Mouse (Mus musculus) heart, embryonic 13.5 days (tissue): Measurements from ENCODE around the gene Pitpnm1. TPM values are rescaled to one million over a fixed set of nuclear protein-coding genes. Genes with fewer than 3 reads are reported as not detected.

Experiments
- ATAC-seq: fragments of 200-750 bp; cut with Nextera tagmentation; 2 replicates; pipeline ENCODE4 v1.8.0; 2017; ENCODE audit warnings: moderate TSS enrichment; ENCODE audit not compliant: insufficient number of reproducible peaks, low FRiP score, low TSS enrichment; ENCODE audit errors: extremely low read depth
- H3K27ac ChIP-seq: fragments of 300-500 bp; sonication (generic); replicated peaks from 2 replicates; pipeline ENCODE4 v1.5.1; 2015; ENCODE audit warnings: moderate library complexity, mild to moderate bottlenecking, inconsistent platforms
- H3K27me3 ChIP-seq: fragments of 300-500 bp; sonication (generic); replicated peaks from 2 replicates; pipeline ENCODE4 v1.6.1; 2015; ENCODE audit warnings: mild to moderate bottlenecking, inconsistent platforms
- H3K36me3 ChIP-seq: fragments of 300-500 bp; sonication (generic); 2 replicates; pipeline ENCODE4 v1.6.1; 2015; ENCODE audit warnings: mild to moderate bottlenecking, inconsistent platforms
- H3K4me1 ChIP-seq: fragments of 300-500 bp; sonication (generic); 2 replicates; pipeline ENCODE4 v1.6.1; 2015; ENCODE audit warnings: inconsistent platforms
- H3K4me2 ChIP-seq: fragments of 300-500 bp; sonication (generic); 2 replicates; pipeline ENCODE4 v1.6.1; 2015; ENCODE audit warnings: inconsistent platforms, mild to moderate bottlenecking, moderate library complexity
- H3K4me3 ChIP-seq: fragments of 300-500 bp; sonication (generic); 2 replicates; pipeline ENCODE4 v1.5.1; 2015; ENCODE audit warnings: moderate library complexity, mild to moderate bottlenecking, inconsistent platforms
- H3K9ac ChIP-seq: fragments of 300-500 bp; sonication (generic); 2 replicates; pipeline ENCODE4 v1.6.1; 2015; ENCODE audit warnings: inconsistent platforms, mild to moderate bottlenecking, moderate library complexity
- H3K9me3 ChIP-seq: fragments of 300-500 bp; sonication (generic); 2 replicates; pipeline ENCODE4 v1.6.1; 2016; ENCODE audit warnings: inconsistent platforms
- WGBS: fragments of 180-500 bp; shearing (Covaris S2); methylation state at CpG from one replicate; pipeline ENCODE4 v1.1.7; 2015; ENCODE audit warnings: mixed read lengths; 5-methylcytosine and 5-hydroxymethylcytosine counted together
- polyA plus RNA-seq: library from polyadenylated mRNA; unstranded; fragments of >200 nt; fragmentation: Nextera tagmentation; extraction: Ambion mirVana; gene quantifications from 2 replicates; pipeline ENCODE4 v1.2.1, GENCODE M21; 2015

Pitpnm1 gene
- polyA plus RNA-seq, 1 experiment from 2014 or later = 18.2 TPM

- H3K4me3 ChIP-seq = no peak overlapping the region
- ATAC-seq = no peak
- H3K27me3 ChIP-seq = peaks cover 60% of the 10 kb centered on the region
- H3K9ac ChIP-seq = no peak overlapping the region
- no peaks in the 10 kb centered on the region for H3K36me3 ChIP-seq
- H3K4me1 ChIP-seq = peaks cover 13% of the 10 kb centered on the region
- no peaks in the 10 kb centered on the region for H3K9me3 ChIP-seq
- H3K4me2 ChIP-seq = no peak overlapping the region
- 86% methylated on average over 15 of the region's 15 CpGs for WGBS
- H3K27ac ChIP-seq = no peak overlapping the region
These were observed 13.6 kb upstream of the Pitpnm1 start for GRCm38 (mm10) chr19:4086156-4086555.

GRCm38 (mm10) chr19:4087090-4087489 lies 12.7 kb upstream of the Pitpnm1 start:
- 66% methylated on average over 5 of the region's 5 CpGs for WGBS
- Histone ChIP-seq H3K4me2 (no peak overlapping the region), H3K9me3 (no peaks in the 10 kb centered on the region), H3K36me3 (no peaks in the 10 kb centered on the region), H3K9ac (no peak overlapping the region), H3K27me3 (peaks cover 57% of the 10 kb centered on the region), H3K4me3 (no peak overlapping the region), H3K4me1 (peaks cover 13% of the 10 kb centered on the region), H3K27ac (0 out of 2 replicates have a peak overlapping the region, but pooled peaks have one; percentile 2)
- ATAC-seq = no peak

GRCm38 (mm10) chr19:4088146-4088545 lies 11.7 kb upstream of the Pitpnm1 start:
- no peak overlapping the region for H3K9ac ChIP-seq
- H3K27me3 ChIP-seq = peaks cover 52% of the 10 kb centered on the region
- WGBS = 47% methylated on average over 5 of the region's 5 CpGs
- no peak overlapping the region for H3K4me2 ChIP-seq
- H3K4me3 ChIP-seq = no peak overlapping the region
- no peaks in the 10 kb centered on the region for H3K36me3 ChIP-seq
- peaks cover 13% of the 10 kb centered on the region for H3K4me1 ChIP-seq
- no peak for ATAC-seq
- H3K9me3 ChIP-seq = no peaks in the 10 kb centered on the region
- no peak overlapping the region for H3K27ac ChIP-seq

GRCm38 (mm10) chr19:4089128-4089527 lies 10.7 kb upstream of the Pitpnm1 start:
- 72% methylated on average over 6 of the region's 6 CpGs for WGBS
- no peak overlapping the region for H3K4me2 ChIP-seq
- no peak overlapping the region for H3K27ac ChIP-seq
- H3K9me3 ChIP-seq = no peaks in the 10 kb centered on the region
- ATAC-seq = no peak
- no peaks in the 10 kb centered on the region for H3K36me3 ChIP-seq
- H3K27me3 ChIP-seq = peaks cover 42% of the 10 kb centered on the region
- H3K4me1 ChIP-seq = peaks cover 10% of the 10 kb centered on the region
- H3K9ac ChIP-seq = no peak overlapping the region
- H3K4me3 ChIP-seq = no peak overlapping the region

GRCm38 (mm10) chr19:4090446-4090845 lies 9.4 kb upstream of the Pitpnm1 start:
- Histone ChIP-seq H3K4me1 (peaks cover 10% of the 10 kb centered on the region), H3K27ac (no peak overlapping the region), H3K27me3 (peaks cover 31% of the 10 kb centered on the region), H3K9me3 (no peaks in the 10 kb centered on the region), H3K9ac (no peak overlapping the region), H3K36me3 (no peaks in the 10 kb centered on the region), H3K4me3 (no peak overlapping the region), H3K4me2 (no peak overlapping the region)
- no peak for ATAC-seq
- 72% methylated on average over 3 of the region's 3 CpGs for WGBS

- no peaks in the 10 kb centered on the region for H3K9me3 ChIP-seq
- no peak overlapping the region for H3K27ac ChIP-seq
- peaks cover 23% of the 10 kb centered on the region for H3K27me3 ChIP-seq
- ATAC-seq = no peak
- no peak overlapping the region for H3K9ac ChIP-seq
- peaks cover 15% of the 10 kb centered on the region for H3K4me1 ChIP-seq
- H3K4me2 ChIP-seq = no peak overlapping the region
- H3K4me3 ChIP-seq = no peak overlapping the region
- no peaks in the 10 kb centered on the region for H3K36me3 ChIP-seq
- 47% methylated on average over 2 of the region's 2 CpGs for WGBS
These were observed 8.4 kb upstream of the Pitpnm1 start for GRCm38 (mm10) chr19:4091383-4091782.

GRCm38 (mm10) chr19:4092750-4093149 lies 7.0 kb upstream of the Pitpnm1 start:
- peaks cover 16% of the 10 kb centered on the region for H3K4me1 ChIP-seq
- 79% methylated on average over 3 of the region's 3 CpGs for WGBS
- H3K4me2 ChIP-seq = no peak overlapping the region
- ATAC-seq = no peak
- H3K27ac ChIP-seq = no peak overlapping the region
- H3K27me3 ChIP-seq = peaks cover 23% of the 10 kb centered on the region
- H3K9ac ChIP-seq = no peak overlapping the region
- no peaks in the 10 kb centered on the region for H3K36me3 ChIP-seq
- no peaks in the 10 kb centered on the region for H3K9me3 ChIP-seq
- H3K4me3 ChIP-seq = no peak overlapping the region

GRCm38 (mm10) chr19:4093772-4094171 lies 6.0 kb upstream of the Pitpnm1 start:
- no peaks in the 10 kb centered on the region for H3K36me3 ChIP-seq
- H3K4me2 ChIP-seq = no peak overlapping the region
- H3K9ac ChIP-seq = no peak overlapping the region
- WGBS = 66% methylated on average over 7 of the region's 7 CpGs
- H3K4me1 ChIP-seq = peaks cover 24% of the 10 kb centered on the region
- no peaks in the 10 kb centered on the region for H3K9me3 ChIP-seq
- no peak overlapping the region for H3K27ac ChIP-seq
- no peak for ATAC-seq
- H3K4me3 ChIP-seq = no peak overlapping the region
- peaks cover 16% of the 10 kb centered on the region for H3K27me3 ChIP-seq

GRCm38 (mm10) chr19:4094348-4094747 lies 5.5 kb upstream of the Pitpnm1 start:
- H3K27me3 ChIP-seq = peaks cover 10% of the 10 kb centered on the region
- no peak for ATAC-seq
- H3K4me3 ChIP-seq = no peak overlapping the region
- H3K9me3 ChIP-seq = no peaks in the 10 kb centered on the region
- no peaks in the 10 kb centered on the region for H3K36me3 ChIP-seq
- H3K4me1 ChIP-seq = peaks cover 29% of the 10 kb centered on the region
- H3K9ac ChIP-seq = no peak overlapping the region
- H3K4me2 ChIP-seq = no peak overlapping the region
- no peak overlapping the region for H3K27ac ChIP-seq
- 78% methylated on average over 3 of the region's 3 CpGs for WGBS

- no peak for ATAC-seq
- no peaks in the 10 kb centered on the region for H3K36me3 ChIP-seq
- H3K9ac ChIP-seq = no peak overlapping the region
- H3K4me1 ChIP-seq = peaks cover 34% of the 10 kb centered on the region
- 70% methylated on average over 5 of the region's 5 CpGs for WGBS
- H3K27me3 ChIP-seq = peaks cover 6% of the 10 kb centered on the region; the same call in 1 of the 2 replicates
- no peaks in the 10 kb centered on the region for H3K9me3 ChIP-seq
- H3K4me2 ChIP-seq = no peak overlapping the region
- no peak overlapping the region for H3K4me3 ChIP-seq
- no peak overlapping the region for H3K27ac ChIP-seq
These were observed 5.0 kb upstream of the Pitpnm1 start for GRCm38 (mm10) chr19:4094774-4095303.

GRCm38 (mm10) chr19:4095802-4096201 lies 4.0 kb upstream of the Pitpnm1 start:
- Histone ChIP-seq H3K9ac (no peak overlapping the region), H3K27me3 (peaks cover 13% of the 10 kb centered on the region), H3K4me1 (peaks cover 44% of the 10 kb centered on the region), H3K36me3 (no peaks in the 10 kb centered on the region), H3K27ac (no peak overlapping the region), H3K9me3 (no peaks in the 10 kb centered on the region), H3K4me2 (peak overlapping the region; percentile 80; the same call in 1 of the 2 replicates), H3K4me3 (0 out of 2 replicates have a peak overlapping the region, but pooled peaks have one; percentile 76)
- no peak for ATAC-seq
- 60% methylated on average over 3 of the region's 3 CpGs for WGBS

- Histone ChIP-seq H3K36me3 (no peaks in the 10 kb centered on the region), H3K4me2 (peak within 1 kb of the TSS; percentile 80), H3K9ac (peak within 1 kb of the TSS; percentile 82), H3K4me1 (peaks cover 49% of the 10 kb centered on the region), H3K27me3 (peaks cover 24% of the 10 kb centered on the region), H3K4me3 (peak within 1 kb of the TSS; percentile 76), H3K9me3 (no peaks in the 10 kb centered on the region), H3K27ac (peak within 1 kb of the TSS; percentile 87)
- ATAC-seq = peak; percentile 89
- under 1% methylated on average over 65 of the region's 65 CpGs for WGBS
These were observed 3.0 kb upstream of the Pitpnm1 start, which contains the start of gene Cdk2ap2 for GRCm38 (mm10) chr19:4096642-4097440. Cdk2ap2 (plus strand) TSS chr19:4097182.
